Mouse (Mus musculus) heart, embryonic 13.5 days (tissue): Measurements from ENCODE around the gene Nfkbia. TPM values are rescaled to one million over a fixed set of nuclear protein-coding genes. Genes with fewer than 3 reads are reported as not detected.

Source experiments
- ATAC-seq: fragments of 200-750 bp; cut with Nextera tagmentation; 2 replicates; pipeline ENCODE4 v1.8.0; 2017; ENCODE audit warnings: moderate TSS enrichment; ENCODE audit not compliant: insufficient number of reproducible peaks, low FRiP score, low TSS enrichment; ENCODE audit errors: extremely low read depth
- H3K27ac ChIP-seq: fragments of 300-500 bp; sonication (generic); replicated peaks from 2 replicates; pipeline ENCODE4 v1.5.1; 2015; ENCODE audit warnings: moderate library complexity, mild to moderate bottlenecking, inconsistent platforms
- H3K27me3 ChIP-seq: fragments of 300-500 bp; sonication (generic); replicated peaks from 2 replicates; pipeline ENCODE4 v1.6.1; 2015; ENCODE audit warnings: mild to moderate bottlenecking, inconsistent platforms
- H3K36me3 ChIP-seq: fragments of 300-500 bp; sonication (generic); 2 replicates; pipeline ENCODE4 v1.6.1; 2015; ENCODE audit warnings: mild to moderate bottlenecking, inconsistent platforms
- H3K4me1 ChIP-seq: fragments of 300-500 bp; sonication (generic); 2 replicates; pipeline ENCODE4 v1.6.1; 2015; ENCODE audit warnings: inconsistent platforms
- H3K4me2 ChIP-seq: fragments of 300-500 bp; sonication (generic); 2 replicates; pipeline ENCODE4 v1.6.1; 2015; ENCODE audit warnings: inconsistent platforms, mild to moderate bottlenecking, moderate library complexity
- H3K4me3 ChIP-seq: fragments of 300-500 bp; sonication (generic); 2 replicates; pipeline ENCODE4 v1.5.1; 2015; ENCODE audit warnings: moderate library complexity, mild to moderate bottlenecking, inconsistent platforms
- H3K9ac ChIP-seq: fragments of 300-500 bp; sonication (generic); 2 replicates; pipeline ENCODE4 v1.6.1; 2015; ENCODE audit warnings: inconsistent platforms, mild to moderate bottlenecking, moderate library complexity
- H3K9me3 ChIP-seq: fragments of 300-500 bp; sonication (generic); 2 replicates; pipeline ENCODE4 v1.6.1; 2016; ENCODE audit warnings: inconsistent platforms
- WGBS: fragments of 180-500 bp; shearing (Covaris S2); methylation state at CpG from one replicate; pipeline ENCODE4 v1.1.7; 2015; ENCODE audit warnings: mixed read lengths; 5-methylcytosine and 5-hydroxymethylcytosine counted together
- polyA plus RNA-seq: library from polyadenylated mRNA; unstranded; fragments of >200 nt; fragmentation: Nextera tagmentation; extraction: Ambion mirVana; gene quantifications from 2 replicates; pipeline ENCODE4 v1.2.1, GENCODE M21; 2015

The Nfkbia gene
- polyA plus RNA-seq, 1 experiment from 2014 or later = 47.0 TPM

DNA sequence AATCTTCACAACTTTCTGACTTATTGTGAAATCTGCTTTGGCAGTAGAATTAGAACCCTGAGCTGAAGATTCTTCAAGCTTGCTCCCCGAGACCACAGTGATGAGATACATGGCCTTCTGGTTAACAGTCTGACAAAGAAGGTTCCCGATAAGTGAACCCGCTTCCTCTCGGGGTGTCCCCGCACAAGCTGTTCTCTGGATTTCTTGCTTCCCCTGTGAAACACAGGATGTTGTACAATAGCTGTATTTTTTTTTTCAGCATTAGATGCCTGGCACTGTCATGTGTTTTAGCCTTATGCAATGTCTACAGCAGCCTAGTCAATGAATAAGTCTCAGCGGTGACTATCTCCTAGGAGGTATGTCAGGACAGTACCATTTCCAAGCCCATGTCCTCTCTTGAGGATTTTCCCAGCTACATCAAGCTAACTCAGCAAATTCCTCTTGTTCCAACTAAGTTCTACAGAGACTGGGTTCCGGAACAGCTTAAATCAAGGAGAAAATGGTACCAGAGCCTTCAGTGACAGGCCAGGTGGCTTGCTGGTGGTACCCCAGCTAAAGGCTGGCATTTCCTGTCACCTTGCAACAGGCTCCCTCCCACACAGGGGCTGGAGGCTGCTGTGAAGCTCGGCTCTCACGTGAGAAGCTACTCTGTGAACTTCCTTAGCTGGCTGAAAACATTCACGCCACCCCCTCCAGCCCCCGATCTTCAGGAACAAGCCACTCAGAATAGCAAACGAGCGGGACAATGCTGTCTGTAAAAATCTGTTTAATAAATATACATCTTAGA is 3.6 kb downstream of the Nfkbia start:
- no peaks in the 10 kb centered on the region for H3K27me3 ChIP-seq
- H3K27ac ChIP-seq = 0 out of 2 replicates have a peak overlapping the region, but pooled peaks have one; percentile 21
- peaks cover 60% of the 10 kb centered on the region for H3K36me3 ChIP-seq
- H3K4me2 ChIP-seq = no peak overlapping the region
- ATAC-seq = no peak
- WGBS = 76% methylated on average over 13 of the region's 13 CpGs
- no peaks in the 10 kb centered on the region for H3K9me3 ChIP-seq
- no peak overlapping the region for H3K4me3 ChIP-seq
- H3K4me1 ChIP-seq = peaks cover 37% of the 10 kb centered on the region
- no peak overlapping the region for H3K9ac ChIP-seq

DNA sequence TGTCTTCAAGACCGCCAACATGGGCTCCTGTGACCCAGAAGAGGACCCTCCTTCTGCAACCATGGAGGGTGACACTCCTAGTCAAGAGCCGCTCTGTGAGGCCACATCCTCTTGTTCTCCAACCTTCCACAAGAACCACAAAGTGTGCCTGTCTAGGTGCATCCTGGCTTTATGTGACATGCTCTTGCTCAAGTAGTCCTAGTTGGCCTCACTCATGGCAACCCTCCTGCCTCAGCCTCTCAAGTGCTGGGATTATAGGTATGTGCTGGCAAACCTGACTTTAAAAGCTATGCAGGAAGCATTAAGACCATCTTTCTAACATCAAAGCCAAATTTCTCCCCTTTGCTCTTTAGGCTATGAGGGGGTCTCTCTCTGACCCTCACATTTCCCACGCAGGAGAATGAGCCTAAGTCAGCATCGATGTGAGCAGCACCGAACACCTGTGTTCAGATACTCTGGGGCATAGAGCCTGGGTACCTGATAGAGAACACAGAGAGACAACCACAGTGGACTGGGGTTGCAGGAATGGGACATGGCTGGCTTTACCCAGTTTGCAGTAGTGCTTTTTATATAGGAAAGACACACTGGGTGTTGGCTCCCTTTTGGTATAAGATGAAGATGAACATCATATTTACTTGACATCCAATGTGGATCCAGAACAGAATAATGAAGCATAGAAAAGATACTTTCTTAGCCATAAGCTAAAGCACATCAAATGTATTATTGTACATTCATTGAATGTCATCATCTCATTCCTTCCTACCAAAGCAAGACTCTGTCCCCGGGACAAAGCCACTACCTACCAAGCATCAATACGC is 4.4 kb downstream of the Nfkbia start:
- WGBS = 93% methylated on average over 7 of the region's 7 CpGs
- Histone ChIP-seq H3K27me3 (no peaks in the 10 kb centered on the region), H3K9ac (no peak overlapping the region), H3K4me2 (no peak overlapping the region), H3K9me3 (no peaks in the 10 kb centered on the region), H3K4me1 (peaks cover 30% of the 10 kb centered on the region), H3K4me3 (no peak overlapping the region), H3K36me3 (peaks cover 60% of the 10 kb centered on the region), H3K27ac (no peak overlapping the region)
- ATAC-seq = no peak

DNA sequence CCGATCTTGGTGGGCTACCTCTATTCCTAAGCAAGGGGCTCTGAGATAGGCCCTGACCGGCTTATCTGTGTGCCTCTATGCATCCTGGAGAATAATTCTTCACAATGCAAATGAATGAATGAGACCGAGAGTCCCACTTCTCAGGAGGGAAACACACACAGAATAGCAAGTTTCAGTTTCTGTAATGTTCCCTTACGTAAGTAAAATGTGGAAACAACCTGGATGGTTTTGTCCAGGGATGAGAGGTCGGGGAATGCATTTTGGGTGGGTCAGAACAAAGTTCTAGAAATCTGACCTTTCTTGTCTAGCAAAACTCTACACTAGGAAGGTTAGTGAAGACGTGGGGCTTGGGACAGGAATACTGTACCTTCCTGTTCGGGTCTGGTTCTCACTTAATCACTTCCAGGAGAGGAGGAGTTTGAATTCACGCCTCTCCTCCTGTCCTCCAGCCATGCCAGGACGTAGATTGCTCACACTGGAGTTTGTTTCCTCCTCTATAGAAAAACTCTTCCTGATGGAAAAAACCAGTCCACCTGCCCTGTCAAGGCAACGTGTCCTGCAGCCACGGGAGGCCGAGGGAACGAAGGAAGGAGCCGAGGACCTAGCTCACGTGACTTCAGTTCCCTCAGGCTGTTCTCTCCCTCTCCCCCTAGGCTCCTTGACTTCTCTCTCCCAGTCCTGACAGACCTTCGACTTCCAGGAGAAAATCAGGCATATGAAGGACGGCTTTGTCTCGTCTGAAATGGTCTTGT is 5.3 kb downstream of the Nfkbia start:
- no peak for ATAC-seq
- H3K4me1 ChIP-seq = peaks cover 25% of the 10 kb centered on the region
- 61% methylated on average over 18 of the region's 18 CpGs for WGBS
- no peaks in the 10 kb centered on the region for H3K27me3 ChIP-seq
- H3K27ac ChIP-seq = 0 out of 2 replicates have a peak overlapping the region, but pooled peaks have one; percentile 24
- H3K4me2 ChIP-seq = no peak overlapping the region
- H3K36me3 ChIP-seq = peaks cover 60% of the 10 kb centered on the region
- H3K4me3 ChIP-seq = no peak overlapping the region
- H3K9ac ChIP-seq = no peak overlapping the region
- no peaks in the 10 kb centered on the region for H3K9me3 ChIP-seq

DNA sequence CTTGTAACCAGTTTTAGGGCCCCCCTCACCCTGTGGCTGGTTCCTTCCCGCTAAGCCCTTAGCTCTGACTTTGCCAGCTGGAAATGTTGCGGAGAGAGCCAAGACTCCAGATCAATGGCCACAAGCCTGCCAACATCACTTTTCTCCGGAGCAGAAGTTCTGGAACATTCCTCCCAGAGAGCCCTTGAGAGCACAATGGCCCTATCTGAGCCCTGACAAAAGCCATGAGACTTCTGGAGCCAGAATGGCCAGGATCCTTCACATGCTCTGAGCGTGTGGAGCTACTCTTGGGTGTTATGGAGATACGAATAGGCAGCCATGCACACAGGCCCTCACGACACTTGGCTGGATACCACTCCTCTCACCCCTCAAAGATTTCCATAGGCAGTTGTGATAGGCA is 7.6 kb downstream of the Nfkbia start:
- 72% methylated on average over 6 of the region's 6 CpGs for WGBS

DNA sequence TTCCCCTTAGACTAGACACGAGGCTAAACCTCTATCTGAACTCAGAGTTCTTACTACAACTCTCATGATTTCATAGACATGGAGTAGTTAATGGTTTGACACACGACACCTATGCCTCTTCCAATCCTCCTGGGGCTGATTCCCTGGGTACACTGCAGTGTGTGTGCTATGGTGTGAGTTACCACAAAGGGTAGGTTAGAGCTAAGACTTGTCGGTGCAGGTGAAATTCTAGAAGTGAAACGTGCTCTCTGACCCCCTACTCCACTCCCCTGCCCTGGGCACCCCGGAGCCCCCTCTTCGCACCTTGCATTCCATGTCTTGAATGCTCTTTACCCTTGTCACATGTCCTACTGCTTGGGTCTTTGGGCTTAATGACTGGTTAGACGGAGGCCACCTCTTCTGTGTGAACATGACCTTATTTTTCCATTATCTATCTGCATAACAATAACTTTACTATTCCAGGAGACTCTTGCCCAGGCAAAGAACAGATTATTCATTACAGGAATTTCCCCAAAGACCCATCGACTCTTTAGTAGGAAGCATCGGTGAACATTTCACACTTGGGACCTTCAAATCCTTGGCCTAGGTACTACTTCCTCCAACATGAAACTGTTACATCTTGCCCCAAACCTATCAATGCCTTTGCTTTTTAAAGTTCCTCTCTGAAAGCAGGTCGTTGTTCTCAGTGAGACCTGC is 8.2 kb downstream of the Nfkbia start:
- no peaks in the 10 kb centered on the region for H3K9me3 ChIP-seq
- no peak for ATAC-seq
- no peak overlapping the region for H3K4me2 ChIP-seq
- peaks cover 40% of the 10 kb centered on the region for H3K36me3 ChIP-seq
- no peak overlapping the region for H3K9ac ChIP-seq
- no peak overlapping the region for H3K4me3 ChIP-seq
- WGBS = 70% methylated on average over 10 of the region's 10 CpGs
- H3K27ac ChIP-seq = no peak overlapping the region
- H3K27me3 ChIP-seq = no peaks in the 10 kb centered on the region
- H3K4me1 ChIP-seq = peaks cover 12% of the 10 kb centered on the region

More for the DNA sequence above, 7.6 kb downstream of the Nfkbia start:
- no peaks in the 10 kb centered on the region for H3K9me3 ChIP-seq
- no peak overlapping the region for H3K4me2 ChIP-seq
- peaks cover 16% of the 10 kb centered on the region for H3K4me1 ChIP-seq
- no peak overlapping the region for H3K9ac ChIP-seq
- no peak for ATAC-seq
- no peak overlapping the region for H3K4me3 ChIP-seq
- no peak overlapping the region for H3K27ac ChIP-seq
- no peaks in the 10 kb centered on the region for H3K27me3 ChIP-seq
- peaks cover 46% of the 10 kb centered on the region for H3K36me3 ChIP-seq

DNA sequence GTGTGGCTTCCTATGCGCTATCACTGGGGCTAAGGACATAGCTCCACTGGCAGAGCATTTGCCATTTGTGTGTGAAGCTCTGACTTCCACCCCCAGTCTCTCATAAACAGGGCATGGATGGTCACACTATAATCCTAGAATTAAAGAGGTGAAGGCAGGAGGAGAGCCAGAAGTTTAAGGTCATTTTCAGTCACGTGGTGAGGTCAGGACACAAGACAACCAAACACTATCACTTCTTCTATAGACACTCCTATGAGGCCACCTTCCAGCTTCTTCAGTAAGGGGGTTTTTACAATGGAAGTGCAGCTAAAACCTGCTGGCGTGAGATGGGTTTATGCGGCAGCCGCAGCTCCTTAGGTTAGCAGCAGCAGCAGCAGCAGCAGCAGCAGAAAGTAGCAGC is 8.9 kb downstream of the Nfkbia start:
- Histone ChIP-seq H3K4me2 (no peak overlapping the region), H3K4me3 (no peak overlapping the region), H3K27ac (no peak overlapping the region), H3K36me3 (peaks cover 33% of the 10 kb centered on the region), H3K9me3 (no peaks in the 10 kb centered on the region), H3K4me1 (peaks cover 8% of the 10 kb centered on the region), H3K27me3 (no peaks in the 10 kb centered on the region), H3K9ac (no peak overlapping the region)
- WGBS = 79% methylated on average over 5 of the region's 5 CpGs
- no peak for ATAC-seq

DNA sequence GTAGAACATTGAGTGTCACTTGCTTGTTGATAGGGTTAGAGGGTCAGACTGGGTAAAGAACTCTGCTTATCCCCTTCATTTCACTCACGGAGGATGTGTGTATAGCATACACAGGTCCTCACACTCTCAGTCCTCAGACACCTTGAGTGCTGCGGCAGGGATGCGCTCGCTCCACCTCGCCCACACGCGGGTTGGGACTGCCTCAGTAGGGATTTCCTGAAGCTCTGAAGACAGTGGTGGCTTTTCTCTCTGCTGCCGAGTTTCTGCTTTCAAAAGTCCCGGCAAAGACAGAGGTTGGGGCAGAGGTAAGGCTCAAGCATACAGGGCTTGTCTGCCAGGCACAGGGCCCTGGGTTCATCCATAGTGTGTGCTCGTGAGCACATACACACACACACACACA is 9.7 kb downstream of the Nfkbia start:
- peaks cover 8% of the 10 kb centered on the region for H3K4me1 ChIP-seq
- WGBS = 71% methylated on average over 10 of the region's 10 CpGs
- no peak overlapping the region for H3K4me3 ChIP-seq
- peaks cover 25% of the 10 kb centered on the region for H3K36me3 ChIP-seq
- no peak for ATAC-seq
- H3K27me3 ChIP-seq = no peaks in the 10 kb centered on the region
- H3K9me3 ChIP-seq = no peaks in the 10 kb centered on the region
- H3K4me2 ChIP-seq = no peak overlapping the region
- H3K9ac ChIP-seq = no peak overlapping the region
- H3K27ac ChIP-seq = no peak overlapping the region

DNA sequence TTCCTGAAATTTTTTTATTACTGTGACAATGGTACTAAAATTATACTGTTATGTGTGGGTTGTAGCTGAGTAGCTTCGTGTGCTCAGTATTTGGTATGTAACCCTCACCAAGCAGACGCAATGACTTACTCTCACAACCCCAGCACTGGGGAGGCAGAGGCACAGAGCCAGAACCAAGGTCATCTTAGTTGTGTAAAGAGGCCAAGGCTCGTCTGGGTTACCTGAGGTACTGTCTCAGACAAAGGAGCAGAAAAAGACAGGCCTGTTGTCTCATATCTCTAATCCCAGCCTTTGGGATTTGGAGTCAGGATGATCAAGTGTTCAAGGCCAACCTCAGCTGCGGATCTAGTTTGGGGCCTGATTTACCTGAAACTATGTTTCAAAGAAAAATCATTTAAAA is 10.7 kb downstream of the Nfkbia start:
- Histone ChIP-seq H3K27me3 (no peaks in the 10 kb centered on the region), H3K4me2 (no peak overlapping the region), H3K9me3 (no peaks in the 10 kb centered on the region), H3K27ac (no peak overlapping the region), H3K4me3 (no peak overlapping the region), H3K9ac (no peak overlapping the region), H3K36me3 (peaks cover 15% of the 10 kb centered on the region), H3K4me1 (peaks cover 8% of the 10 kb centered on the region)
- ATAC-seq = no peak
- WGBS = 75% methylated on average over 4 of the region's 4 CpGs

DNA sequence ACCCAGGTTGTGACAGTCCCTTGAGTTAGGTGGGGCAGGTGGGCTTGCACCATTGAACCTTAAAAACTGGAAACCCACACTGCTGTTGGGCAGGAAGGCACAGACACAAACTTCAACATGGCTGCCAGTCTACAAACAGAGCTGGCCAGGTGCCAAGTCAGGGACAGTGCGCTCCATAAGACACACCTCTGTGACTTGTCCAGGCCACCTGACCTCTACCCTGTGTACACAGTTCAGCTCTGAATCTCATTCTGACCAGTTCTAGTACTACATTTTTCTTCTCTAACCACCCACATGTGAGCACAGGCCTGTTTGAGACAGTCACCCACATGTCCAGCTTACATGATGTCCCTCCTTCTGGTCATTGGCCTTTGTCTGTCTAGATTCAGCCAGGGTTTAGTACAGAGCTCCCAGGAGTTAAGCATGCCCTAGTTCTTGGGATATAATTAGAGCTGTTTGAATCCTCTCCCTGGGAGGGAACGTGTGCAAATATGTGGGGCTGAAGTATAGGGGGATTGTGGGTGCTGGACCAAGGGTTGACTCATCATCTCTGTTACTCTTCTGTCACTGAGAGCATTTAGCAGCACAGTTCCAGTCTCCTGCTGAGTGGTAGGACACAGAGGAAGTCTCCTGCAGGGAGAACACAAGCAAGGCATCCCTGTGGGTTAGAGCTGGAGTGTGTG is 11.8 kb downstream of the Nfkbia start:
- Histone ChIP-seq H3K4me3 (no peak overlapping the region), H3K27ac (no peak overlapping the region), H3K4me2 (no peak overlapping the region), H3K9me3 (no peaks in the 10 kb centered on the region), H3K9ac (no peak overlapping the region), H3K27me3 (no peaks in the 10 kb centered on the region), H3K36me3 (peaks cover 4% of the 10 kb centered on the region), H3K4me1 (peaks cover 8% of the 10 kb centered on the region)
- no peak; the same call in 1 of the 2 replicates for ATAC-seq
- 54% methylated on average over 2 of the region's 2 CpGs for WGBS

DNA sequence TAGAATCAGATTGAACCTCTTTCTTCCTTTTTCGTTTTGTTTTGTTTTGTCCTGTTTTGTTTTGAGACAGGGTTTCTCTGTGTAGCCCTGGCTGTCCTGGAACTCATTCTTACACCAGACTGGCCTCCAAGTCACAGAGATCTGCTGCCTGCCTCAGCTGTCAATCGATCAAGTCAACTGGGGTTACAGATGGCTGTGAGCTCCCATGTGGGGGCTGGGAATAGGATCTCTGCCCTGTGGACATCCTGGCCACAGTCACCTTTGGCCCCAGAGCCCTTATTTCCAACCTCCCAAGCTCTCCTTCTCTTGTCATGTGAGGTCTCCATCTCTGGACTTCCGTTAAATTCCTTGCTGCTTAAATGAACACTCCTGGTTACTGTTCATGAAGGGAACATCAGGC is 13.5 kb downstream of the Nfkbia start:
- Histone ChIP-seq H3K4me2 (no peak overlapping the region), H3K27me3 (no peaks in the 10 kb centered on the region), H3K9me3 (no peaks in the 10 kb centered on the region), H3K4me3 (no peak overlapping the region), H3K4me1 (peaks cover 8% of the 10 kb centered on the region), H3K9ac (no peak overlapping the region), H3K27ac (no peak overlapping the region), H3K36me3 (no peaks in the 10 kb centered on the region)
- no peak for ATAC-seq
- 65% methylated on average over 3 of the region's 3 CpGs for WGBS
